Mouse (Mus musculus): Measurements from ENCODE around the gene Nutf2-ps1.
"Not testable (repeated sequence)": the region's sequence is repeated elsewhere in the genome, so short reads cannot be mapped to it uniquely, and the experiment has no call there.

The Nutf2-ps1 gene

GRCm38 (mm10) chr19:53588968-53589367 is at the start of gene Nutf2-ps1:
TSS of gene Nutf2-ps1 (minus strand) at chr19:53589068.
- not testable (repeated sequence) for DNase-seq

- DNase-seq: peak; percentile 12 to 21
Measured at GRCm38 (mm10) chr19:53638041-53638440, 49.2 kb upstream of the Nutf2-ps1 start.

- no peak for DNase-seq
Measured at GRCm38 (mm10) chr19:53621681-53622080, 32.8 kb upstream of the Nutf2-ps1 start.

- DNase-seq: no peak
Measured at GRCm38 (mm10) chr19:53608921-53609320, 20.1 kb upstream of the Nutf2-ps1 start.

GRCm38 (mm10) chr19:53601363-53601655 is 12.4 kb upstream of the Nutf2-ps1 start:
- no peak for DNase-seq

- peak in 1 of 2 experiments; percentile 24 for DNase-seq
Measured at GRCm38 (mm10) chr19:53600549-53601362, 11.9 kb upstream of the Nutf2-ps1 start.

- peak; percentile 99 for DNase-seq
Measured at GRCm38 (mm10) chr19:53599757-53600539, 11.1 kb upstream of the Nutf2-ps1 start, which contains the start of gene Smc3. TSS of gene Smc3 (plus strand) at chr19:53600398.

- DNase-seq: no peak
Measured at GRCm38 (mm10) chr19:53596723-53597474, 8.0 kb upstream of the Nutf2-ps1 start.

GRCm38 (mm10) chr19:53587686-53588085 is 1.2 kb downstream of the Nutf2-ps1 start:
- not testable (repeated sequence) for DNase-seq

- DNase-seq: not testable (repeated sequence)
Measured at GRCm38 (mm10) chr19:53580271-53580670, 8.6 kb downstream of the Nutf2-ps1 start.

GRCm38 (mm10) chr19:53578597-53579252 is 10.1 kb downstream of the Nutf2-ps1 start:
- DNase-seq: peak; percentile 82 to 85

GRCm38 (mm10) chr19:53577025-53577800 is 11.7 kb downstream of the Nutf2-ps1 start:
- DNase-seq: no peak

- no peak for DNase-seq
Measured at GRCm38 (mm10) chr19:53576061-53576460, 12.8 kb downstream of the Nutf2-ps1 start.

- no peak for DNase-seq
Measured at GRCm38 (mm10) chr19:53575296-53576010, 13.4 kb downstream of the Nutf2-ps1 start.

- no peak for DNase-seq
Measured at GRCm38 (mm10) chr19:53574546-53574945, 14.3 kb downstream of the Nutf2-ps1 start.

- no peak for DNase-seq
Measured at GRCm38 (mm10) chr19:53574131-53574530, 14.7 kb downstream of the Nutf2-ps1 start.

GRCm38 (mm10) chr19:53573151-53573550 is 15.7 kb downstream of the Nutf2-ps1 start:
- DNase-seq: no peak

- no peak for DNase-seq
Measured at GRCm38 (mm10) chr19:53572607-53573006, 16.3 kb downstream of the Nutf2-ps1 start.

- DNase-seq: peak; percentile 15 to 17
Measured at GRCm38 (mm10) chr19:53571501-53572428, 17.1 kb downstream of the Nutf2-ps1 start.

- DNase-seq: no peak
Measured at GRCm38 (mm10) chr19:53571056-53571455, 17.8 kb downstream of the Nutf2-ps1 start.

Data from B cell, adult 2 months (primary cell).